ENCODE assay signal across 8 mouse cellular contexts in the genomic region with DNA sequence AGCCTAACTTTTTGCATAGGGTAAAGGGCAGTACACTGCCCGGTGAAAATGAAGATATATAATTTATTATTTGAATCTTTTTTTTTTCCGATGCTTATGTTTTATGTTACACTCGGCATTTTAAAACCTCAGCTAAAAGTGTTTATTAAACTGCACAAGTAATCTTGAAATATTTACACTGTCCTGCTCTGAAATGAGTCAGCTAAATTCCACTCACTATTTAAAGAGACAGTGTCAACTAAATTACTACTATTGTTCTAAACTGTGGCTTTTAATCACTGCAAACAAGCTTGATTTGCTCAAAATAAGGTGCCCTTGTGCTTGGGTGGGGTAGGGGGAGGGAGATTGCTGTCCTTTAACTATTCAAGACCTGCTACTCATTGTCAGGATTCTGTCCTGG. TPM values are rescaled to one million over a fixed set of nuclear protein-coding genes. Genes with fewer than 3 reads are reported as not detected.
A peak's percentile ranks its signal among the peaks of the same experiment; 100 is the strongest.
DNase-seq lines count a peak whose midpoint lies in the region; ATAC-seq and TF ChIP-seq lines count a peak whose summit lies in the region.

No protein-coding gene starts in this region.

- ATAC-seq in hindbrain, postnatal 0 days = no peak
- no peak for ATAC-seq in midbrain, postnatal 0 days (ENCODE audit: low FRiP score)

- H3K4me1 ChIP-seq in hindbrain, postnatal 0 days (ENCODE audit: insufficient read depth, low read length) = peaks cover 15% of the 10 kb centered on the region
- H3K4me1 ChIP-seq in midbrain, postnatal 0 days (ENCODE audit: insufficient read depth, low read length) = no peaks in the 10 kb centered on the region; the same call in 1 of the 2 replicates

- peak overlapping the region; percentile 95 for H3K27ac ChIP-seq in left cerebral cortex, adult 2 months
- H3K27ac ChIP-seq in hindbrain, postnatal 0 days = no peak overlapping the region
- H3K27ac ChIP-seq in midbrain, postnatal 0 days (ENCODE audit: low read depth, low read length) = no peak overlapping the region

- peak overlapping the region; percentile 95 for H3K4me3 ChIP-seq in left cerebral cortex, adult 2 months
- H3K4me3 ChIP-seq in hindbrain, postnatal 0 days (ENCODE audit: low read length) = peak overlapping the region; percentile 97
- H3K4me3 ChIP-seq in midbrain, postnatal 0 days (ENCODE audit: low read depth, low read length) = peak overlapping the region; percentile 86

- H3K9ac ChIP-seq in hindbrain, postnatal 0 days (replicated peaks; ENCODE audit: low read length) = peak overlapping the region; percentile 98
- no peak overlapping the region for H3K9ac ChIP-seq in midbrain, postnatal 0 days (replicated peaks; ENCODE audit: low read length, poor library complexity, severe bottlenecking)

- WGBS in hindbrain, postnatal 0 days = 22% methylated on average over 3 of the region's 3 CpGs
- 23% methylated on average over 3 of the region's 3 CpGs for whole genome bisulfite sequencing in midbrain, postnatal 0 days

- H3K9me3 ChIP-seq in hindbrain, postnatal 0 days (ENCODE audit: low read length) = no peaks in the 10 kb centered on the region
- no peaks in the 10 kb centered on the region for H3K9me3 ChIP-seq in midbrain, postnatal 0 days (ENCODE audit: low read length)

- intact Hi-C loops in left cerebral cortex, adult 2 months (cut with DNase I) = loop anchor here (1.0 to 10.0 kb wide), 4 partner anchors 137 to 380 kb away; partner anchors contain the start of genes 1110059E24Rik, Abhd17b and Gda
- intact Hi-C loops in left cerebral cortex, postnatal 25 days (cut with DNase I) = loop anchor here (5.0 to 10.0 kb wide), 5 partner anchors 137 to 480 kb away; no protein-coding TSS in a partner anchor

- H3K36me3 ChIP-seq in hindbrain, postnatal 0 days (ENCODE audit: insufficient read depth, low read length) = peaks cover 2% of the 10 kb centered on the region
- peaks cover 5% of the 10 kb centered on the region; the same call in 1 of the 2 replicates for H3K36me3 ChIP-seq in midbrain, postnatal 0 days (ENCODE audit: insufficient read depth, low read length)

- no peak for DNase-seq in left cerebral cortex, adult 2 months (ENCODE audit: extremely low spot score in 1 of 2, low spot score in 2 of 2)
- no peak for DNase-seq in left cerebral cortex, postnatal 25 days (ENCODE audit: low spot score in 2 of 2)
- peak; percentile 14 for DNase-seq in c-Kit-positive CD71-positive TER-119-negative erythroid progenitor cells, embryonic 14.5 days (ENCODE audit: low read depth)
- DNase-seq in hindbrain, postnatal 0 days (ENCODE audit: low spot score) = no peak
- DNase-seq in midbrain, postnatal 0 days (ENCODE audit: low spot score) = no peak
- no peak for DNase-seq in gastrocnemius, postnatal 4 days (ENCODE audit: low spot score in 2 of 2)
- DNase-seq in right cerebral cortex, postnatal 14 days = no peak
- DNase-seq in cerebellum, adult 11-12 months = no peak

- no peaks in the 10 kb centered on the region for H3K27me3 ChIP-seq in hindbrain, postnatal 0 days (ENCODE audit: insufficient read depth, low read length)
- H3K27me3 ChIP-seq in midbrain, postnatal 0 days (ENCODE audit: insufficient read depth, low read length) = no peaks in the 10 kb centered on the region

- no peak for TF ChIP-seq CTCF in left cerebral cortex, adult 2 months (IDR thresholded peaks at IDR 0.05)
- TF ChIP-seq CTCF in hindbrain, postnatal 0 days (IDR thresholded peaks at IDR 0.05; ENCODE audit: low read depth) = no peak
- no peak for TF ChIP-seq CTCF in midbrain, postnatal 0 days (IDR thresholded peaks at IDR 0.05)

- H3K4me2 ChIP-seq in hindbrain, postnatal 0 days (ENCODE audit: low read depth, low read length) = peak overlapping the region; percentile 68
- H3K4me2 ChIP-seq in midbrain, postnatal 0 days (ENCODE audit: low read depth, low read length, poor library complexity, severe bottlenecking) = peak overlapping the region; percentile 75

RNA-seq across cellular contexts. Expression of gene Zfand5, which starts 2.6 kb away (rescaled TPM):
- total RNA-seq in left cerebral cortex, adult 2 months (2021) = 100 to 1,000 TPM; 150 to 171 TPM
- total RNA-seq in left cerebral cortex, postnatal 25 days (2021) = 100 to 1,000 TPM; 172 to 175 TPM
- 83.2 and 90.7 TPM in 2 replicates for total RNA-seq in hindbrain, postnatal 0 days (2014; rRNA removed)
- polyA plus RNA-seq in hindbrain, postnatal 0 days (2015; fragmentation: Nextera tagmentation; extraction: Ambion mirVana) = 133 and 137 TPM in 2 replicates
- total RNA-seq in midbrain, postnatal 0 days (2014; rRNA removed) = 99.1 and 147 TPM in 2 replicates
- 120 and 123 TPM in 2 replicates for polyA plus RNA-seq in midbrain, postnatal 0 days (2015; fragmentation: Nextera tagmentation; extraction: Ambion mirVana)
- 100 to 1,000 TPM; 124 to 155 TPM for total RNA-seq in gastrocnemius, postnatal 4 days (2021)
